Mouse (Mus musculus): ENCODE measurements around the gene Pllp.

GRCm38 (mm10) chr8:94654994-94655393, 41.1 kb downstream of the Pllp start:
- TF ChIP-seq POLR2A (IDR thresholded peaks at IDR 0.05; ENCODE audit: borderline replicate concordance, insufficient read depth, low read length) (no peak), CTCF (IDR thresholded peaks at IDR 0.05; ENCODE audit: borderline replicate concordance, insufficient read depth, low read depth, low read length) (no peak)
